Mouse (Mus musculus) heart, postnatal 0 days (tissue): ENCODE measurements around the gene Fam172a.

ENCODE experiments used
- CTCF ChIP-seq: IDR thresholded peaks from 2 replicates; pipeline ENCODE4 v1.5.1; 2016; ENCODE audit warnings: antibody characterized with exemption, control low read depth, low read depth
- EP300 ChIP-seq: IDR thresholded peaks from 2 replicates; pipeline ENCODE4 v1.6.1; 2016; ENCODE audit warnings: antibody characterized with exemption, low read depth

- no peak for TF ChIP-seq CTCF
- TF ChIP-seq EP300, result no peak
Observed at GRCm38 (mm10) chr13:78118715-78119114, 416.9 kb downstream of the Fam172a start.
